Mouse (Mus musculus) megakaryocyte, adult 5-6 weeks (primary cell): ENCODE measurements at regions not wholly inside any gene's neighbourhood (a gene's known extent, or its start where the extent isn't known, plus 50 kb on each side); places are given as distances from the start of the nearest gene placed in this dataset.

Experiments used
- ATAC-seq: 2 replicates; pipeline ENCODE4 v1.8.0; 2016; ENCODE audit warnings: mild to moderate bottlenecking, inconsistent platforms; ENCODE audit not compliant: poor library complexity, severe bottlenecking

- no peak for ATAC-seq
These were observed 50.8 kb upstream of the Ptpn13 start for GRCm38 (mm10) chr5:103374162-103374561.

GRCm38 (mm10) chr5:103373089-103373488 is 51.9 kb upstream of the Ptpn13 start:
- ATAC-seq = no peak

GRCm38 (mm10) chr5:103370456-103370855 is 54.5 kb upstream of the Ptpn13 start:
- ATAC-seq = no peak

GRCm38 (mm10) chr5:103368993-103369392 is 56.0 kb upstream of the Ptpn13 start:
- no peak for ATAC-seq

GRCm38 (mm10) chr5:103367201-103367671 is 57.8 kb upstream of the Ptpn13 start:
- ATAC-seq = no peak

- ATAC-seq = no peak
These were observed 59.1 kb upstream of the Ptpn13 start for GRCm38 (mm10) chr5:103365700-103366448.

GRCm38 (mm10) chr5:103364791-103365699 is 59.9 kb upstream of the Ptpn13 start:
- no peak for ATAC-seq

GRCm38 (mm10) chr5:103360775-103361247 is 64.2 kb upstream of the Ptpn13 start:
- ATAC-seq = peak; percentile 47

- peak; percentile 68 for ATAC-seq
These were observed 64.6 kb upstream of the Ptpn13 start for GRCm38 (mm10) chr5:103360360-103360759.

- ATAC-seq = no peak
These were observed 67.4 kb upstream of the Ptpn13 start for GRCm38 (mm10) chr5:103357558-103357957.

- ATAC-seq = no peak
These were observed 68.5 kb upstream of the Ptpn13 start for GRCm38 (mm10) chr5:103356500-103356899.

GRCm38 (mm10) chr5:103355372-103356300 is 69.4 kb upstream of the Ptpn13 start:
- no peak for ATAC-seq

- no peak for ATAC-seq
These were observed 81.1 kb upstream of the Ptpn13 start for GRCm38 (mm10) chr5:103343869-103344268.

- ATAC-seq = no peak
These were observed 83.5 kb upstream of the Ptpn13 start for GRCm38 (mm10) chr5:103341456-103341855.

GRCm38 (mm10) chr5:103340626-103341025 is 84.4 kb upstream of the Ptpn13 start:
- no peak for ATAC-seq

GRCm38 (mm10) chr5:103336689-103337490 is 88.1 kb upstream of the Ptpn13 start:
- no peak for ATAC-seq

- no peak for ATAC-seq
These were observed 88.9 kb upstream of the Ptpn13 start for GRCm38 (mm10) chr5:103335916-103336688.

- no peak for ATAC-seq
These were observed 98.6 kb upstream of the Ptpn13 start for GRCm38 (mm10) chr5:103326412-103326811.

- no peak for ATAC-seq
These were observed 104.7 kb upstream of the Ptpn13 start for GRCm38 (mm10) chr5:103320341-103320740.
